Mouse (Mus musculus) heart, embryonic 15.5 days (tissue): Measurements from ENCODE around the gene Slc26a9. TPM values are rescaled to one million over a fixed set of nuclear protein-coding genes. Genes with fewer than 3 reads are reported as not detected.
A peak's percentile ranks its signal among the peaks of the same experiment; 100 is the strongest.

ENCODE experiments used
- ATAC-seq: fragments of 200-750 bp; cut with Nextera tagmentation; replicated peaks from 2 replicates; pipeline ENCODE4 v1.8.0; 2017; ENCODE audit warnings: low read depth, moderate TSS enrichment; ENCODE audit not compliant: insufficient number of reproducible peaks, insufficient read depth, low FRiP score
- H3K27ac ChIP-seq: fragments of 300-500 bp; sonication (generic); 2 replicates; pipeline ENCODE4 v1.5.1; 2015; ENCODE audit warnings: mild to moderate bottlenecking, inconsistent platforms
- H3K27me3 ChIP-seq: fragments of 300-500 bp; sonication (generic); 2 replicates; pipeline ENCODE4 v1.6.1; 2015; ENCODE audit warnings: inconsistent platforms
- H3K36me3 ChIP-seq: fragments of 300-500 bp; sonication (generic); 2 replicates; pipeline ENCODE4 v1.6.1; 2015; ENCODE audit warnings: mild to moderate bottlenecking, inconsistent platforms
- H3K4me1 ChIP-seq: fragments of 300-500 bp; sonication (generic); replicated peaks from 2 replicates; pipeline ENCODE4 v1.6.1; 2015; ENCODE audit warnings: inconsistent platforms
- H3K4me2 ChIP-seq: fragments of 300-500 bp; sonication (generic); 2 replicates; pipeline ENCODE4 v1.6.1; 2015; ENCODE audit warnings: inconsistent platforms, mild to moderate bottlenecking, moderate library complexity
- H3K4me3 ChIP-seq: fragments of 300-500 bp; sonication (generic); 2 replicates; pipeline ENCODE4 v1.5.1; 2015; ENCODE audit warnings: mild to moderate bottlenecking, inconsistent platforms
- H3K9ac ChIP-seq: fragments of 300-500 bp; sonication (generic); 2 replicates; pipeline ENCODE4 v1.6.1; 2015; ENCODE audit warnings: mild to moderate bottlenecking, inconsistent platforms
- H3K9me3 ChIP-seq: fragments of 300-500 bp; sonication (generic); replicated peaks from 2 replicates; pipeline ENCODE4 v1.6.1; 2016; ENCODE audit warnings: inconsistent platforms
- WGBS: fragments of 180-500 bp; shearing (Covaris S2); methylation state at CpG from one replicate; pipeline ENCODE4 v1.1.7; 2015; ENCODE audit warnings: mixed read lengths; 5-methylcytosine and 5-hydroxymethylcytosine counted together
- polyA plus RNA-seq: library from polyadenylated mRNA; unstranded; fragments of >200 nt; fragmentation: Nextera tagmentation; extraction: Ambion mirVana; gene quantifications from 2 replicates; pipeline ENCODE4 v1.2.1, GENCODE M21; 2015

Gene Slc26a9
- polyA plus RNA-seq, 1 experiment from 2014 or later: 0.08 TPM

- Histone ChIP-seq H3K27ac (no peak overlapping the region), H3K9ac (no peak overlapping the region), H3K27me3 (no peaks in the 10 kb centered on the region), H3K36me3 (no peaks in the 10 kb centered on the region), H3K4me2 (no peak overlapping the region), H3K9me3 (no peaks in the 10 kb centered on the region), H3K4me1 (peaks cover 11% of the 10 kb centered on the region), H3K4me3 (no peak overlapping the region)
- 19% methylated on average over 2 of the region's 2 CpGs for WGBS
- ATAC-seq: peak; percentile 59; the same call in 1 of the 2 replicates
Observed at GRCm38 (mm10) chr1:131712386-131712785, 31.4 kb upstream of the Slc26a9 start.

GRCm38 (mm10) chr1:131714388-131715337, 29.2 kb upstream of the Slc26a9 start:
- Histone ChIP-seq H3K4me1 (peaks cover 11% of the 10 kb centered on the region), H3K27me3 (no peaks in the 10 kb centered on the region), H3K36me3 (no peaks in the 10 kb centered on the region), H3K4me2 (no peak overlapping the region), H3K4me3 (no peak overlapping the region), H3K9ac (no peak overlapping the region; the same call in 1 of the 2 replicates), H3K27ac (no peak overlapping the region), H3K9me3 (no peaks in the 10 kb centered on the region)
- ATAC-seq: no peak
- 56% methylated on average over 20 of the region's 20 CpGs for WGBS

DNA sequence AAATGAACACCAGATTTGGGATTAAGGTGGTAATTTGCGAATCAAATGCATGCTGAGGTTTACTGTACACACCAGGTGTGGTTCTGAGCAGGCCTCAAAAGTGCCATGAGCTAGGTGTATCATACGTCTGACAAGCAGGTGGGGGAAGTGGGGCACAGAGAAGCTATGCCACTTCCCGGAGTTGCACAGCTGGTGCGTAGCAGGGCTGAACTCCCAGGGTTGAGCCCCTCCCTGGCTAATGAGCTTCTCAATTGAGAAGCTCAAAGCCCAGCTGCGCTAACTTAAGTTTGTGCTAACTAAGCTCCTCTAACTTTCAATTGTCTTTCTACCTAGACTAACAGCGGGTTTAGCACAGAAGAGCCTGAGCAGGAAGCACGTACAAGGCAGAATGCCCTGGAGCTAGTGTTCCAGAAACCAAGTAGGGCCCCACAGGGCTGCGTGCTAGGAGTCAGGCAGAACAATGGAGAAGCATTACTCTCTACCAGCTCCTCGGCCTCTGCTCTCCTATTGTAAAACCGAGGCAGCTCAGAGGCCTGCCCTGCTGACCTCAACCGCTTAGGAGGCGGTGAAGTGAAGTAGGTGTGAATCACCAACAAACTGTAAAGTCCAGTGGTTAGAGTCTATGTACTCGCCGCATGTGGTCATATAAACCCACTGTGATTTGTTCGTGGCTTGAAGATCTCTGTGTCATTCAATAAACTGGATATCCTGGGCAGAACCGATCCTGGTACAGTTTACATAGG, 24.7 kb upstream of the Slc26a9 start:
- H3K4me1 ChIP-seq: peaks cover 9% of the 10 kb centered on the region
- no peak overlapping the region for H3K27ac ChIP-seq
- no peak overlapping the region for H3K9ac ChIP-seq
- ATAC-seq: no peak
- no peaks in the 10 kb centered on the region for H3K9me3 ChIP-seq
- no peaks in the 10 kb centered on the region for H3K27me3 ChIP-seq
- H3K4me3 ChIP-seq: no peak overlapping the region
- no peaks in the 10 kb centered on the region for H3K36me3 ChIP-seq
- no peak overlapping the region for H3K4me2 ChIP-seq
- 73% methylated on average over 16 of the region's 16 CpGs for WGBS

GRCm38 (mm10) chr1:131721989-131722388, 21.8 kb upstream of the Slc26a9 start:
- H3K36me3 ChIP-seq: no peaks in the 10 kb centered on the region
- no peak overlapping the region for H3K9ac ChIP-seq
- no peak overlapping the region for H3K27ac ChIP-seq
- H3K27me3 ChIP-seq: no peaks in the 10 kb centered on the region
- no peak overlapping the region for H3K4me2 ChIP-seq
- 65% methylated on average over 3 of the region's 3 CpGs for WGBS
- no peaks in the 10 kb centered on the region for H3K9me3 ChIP-seq
- ATAC-seq: no peak
- H3K4me1 ChIP-seq: peaks cover 7% of the 10 kb centered on the region
- H3K4me3 ChIP-seq: no peak overlapping the region

- Histone ChIP-seq H3K36me3 (no peaks in the 10 kb centered on the region), H3K9me3 (no peaks in the 10 kb centered on the region), H3K4me2 (no peak overlapping the region), H3K27me3 (no peaks in the 10 kb centered on the region), H3K4me3 (no peak overlapping the region), H3K27ac (no peak overlapping the region), H3K4me1 (peaks cover 8% of the 10 kb centered on the region), H3K9ac (no peak overlapping the region)
- no peak for ATAC-seq
- WGBS: 80% methylated on average over 4 of the region's 4 CpGs
Observed at GRCm38 (mm10) chr1:131723549-131723948, 20.3 kb upstream of the Slc26a9 start.

DNA sequence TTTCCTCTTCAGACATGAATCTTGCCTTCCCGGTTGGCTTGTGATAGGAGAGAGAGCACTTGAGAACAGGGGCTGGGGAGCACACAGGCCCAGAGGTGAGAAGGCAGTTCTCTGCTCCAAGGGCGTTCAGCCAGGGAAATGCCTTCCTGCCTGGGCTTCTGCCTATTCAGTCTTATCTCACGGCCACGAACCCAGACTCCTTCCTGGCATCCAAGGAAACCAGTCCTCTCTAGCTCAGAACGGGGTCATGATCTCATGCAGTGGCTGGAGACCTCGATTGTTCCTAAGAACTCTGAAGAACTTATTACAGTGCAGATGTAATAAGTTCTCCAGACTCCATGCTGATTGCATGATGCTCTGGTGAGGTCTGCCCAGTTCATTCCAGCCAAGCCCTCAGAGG, 17.2 kb upstream of the Slc26a9 start:
- peak; percentile 56; the same call in 1 of the 2 replicates for ATAC-seq
- Histone ChIP-seq H3K27ac (0 out of 2 replicates have a peak overlapping the region, but pooled peaks have one; percentile 43), H3K4me3 (no peak overlapping the region), H3K9ac (no peak overlapping the region), H3K4me1 (peaks cover 8% of the 10 kb centered on the region), H3K9me3 (no peaks in the 10 kb centered on the region), H3K4me2 (no peak overlapping the region), H3K27me3 (no peaks in the 10 kb centered on the region), H3K36me3 (no peaks in the 10 kb centered on the region)
- WGBS: 16% methylated on average over 6 of the region's 6 CpGs

DNA sequence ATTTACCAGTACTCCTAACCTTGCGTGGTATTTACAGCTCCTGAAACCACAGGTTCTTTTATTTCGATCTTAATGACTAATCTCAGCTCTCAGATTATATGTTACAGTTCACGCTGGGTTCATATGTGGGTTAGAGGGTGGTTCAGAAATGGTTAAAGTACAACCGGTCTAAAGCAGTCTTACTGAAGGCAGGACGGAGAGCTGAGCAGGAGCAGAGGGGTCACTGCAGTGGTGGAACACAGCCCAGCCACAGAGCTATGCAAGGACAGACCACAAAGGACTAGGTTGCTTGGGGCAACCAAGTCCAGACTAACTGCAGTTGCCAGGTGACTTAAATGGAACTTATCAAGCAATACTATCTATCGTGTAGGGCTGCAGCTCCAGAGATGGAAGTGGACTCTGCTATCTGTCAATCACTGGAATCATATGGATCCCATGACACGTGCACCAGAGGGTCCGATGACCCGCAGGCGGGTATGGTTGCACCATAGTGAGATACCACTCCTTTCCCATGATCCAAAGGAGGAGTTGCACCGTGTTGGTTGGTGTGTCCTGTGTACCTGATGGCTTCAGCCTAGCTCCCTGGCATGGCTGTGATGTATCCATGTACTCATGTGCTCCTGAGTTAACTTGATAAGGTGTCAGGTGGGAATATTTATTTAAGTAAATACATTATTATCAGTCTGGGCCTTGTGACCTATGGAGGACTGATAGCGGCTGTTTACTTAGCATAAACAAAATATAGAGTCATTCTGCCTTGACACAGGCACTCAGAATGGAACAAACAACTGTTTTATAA, 13.0 kb upstream of the Slc26a9 start:
- Histone ChIP-seq H3K9me3 (no peaks in the 10 kb centered on the region), H3K27me3 (no peaks in the 10 kb centered on the region), H3K4me2 (no peak overlapping the region), H3K36me3 (no peaks in the 10 kb centered on the region), H3K4me3 (no peak overlapping the region), H3K27ac (no peak overlapping the region), H3K4me1 (peaks cover 14% of the 10 kb centered on the region), H3K9ac (no peak overlapping the region)
- ATAC-seq: no peak
- WGBS: 77% methylated on average over 12 of the region's 12 CpGs

DNA sequence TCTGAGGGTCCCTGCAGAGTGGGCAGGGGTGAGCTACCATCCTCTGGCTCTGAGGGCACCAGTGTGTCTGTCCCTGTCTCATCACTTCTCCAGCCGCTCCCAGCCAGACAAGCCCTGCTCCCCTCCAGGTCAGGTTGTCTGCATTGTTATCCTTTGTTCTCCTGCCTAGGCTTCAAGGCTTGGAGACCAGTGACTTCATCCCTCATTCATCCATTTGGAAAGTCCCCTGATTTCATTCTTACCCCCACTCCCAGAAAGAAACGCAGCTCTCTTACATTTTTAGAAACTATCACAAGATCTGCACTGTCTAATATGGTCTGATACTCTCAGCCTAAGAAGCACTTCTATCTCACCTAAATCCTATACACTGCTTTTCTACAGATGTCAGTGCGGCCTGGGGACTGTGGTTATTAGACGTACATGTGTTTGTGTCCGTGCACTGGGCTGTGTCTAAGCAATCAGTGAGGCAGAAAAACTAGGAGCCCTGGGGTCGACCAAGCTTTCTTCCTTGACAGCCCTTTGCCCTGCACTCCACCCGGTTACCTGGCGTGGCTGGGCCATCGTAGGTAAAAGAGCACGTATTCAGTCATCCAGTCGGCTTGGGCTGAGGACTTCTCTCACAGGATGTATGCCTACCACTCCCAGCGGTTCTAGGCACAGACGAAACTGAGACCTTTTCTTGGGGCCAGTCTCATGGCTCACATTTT, 10.2 kb upstream of the Slc26a9 start:
- H3K9ac ChIP-seq: no peak overlapping the region
- no peak overlapping the region for H3K4me2 ChIP-seq
- H3K4me3 ChIP-seq: no peak overlapping the region
- peaks cover 23% of the 10 kb centered on the region for H3K4me1 ChIP-seq
- no peak overlapping the region for H3K27ac ChIP-seq
- no peaks in the 10 kb centered on the region for H3K27me3 ChIP-seq
- 72% methylated on average over 13 of the region's 13 CpGs for WGBS
- no peaks in the 10 kb centered on the region for H3K9me3 ChIP-seq
- H3K36me3 ChIP-seq: no peaks in the 10 kb centered on the region
- no peak for ATAC-seq

DNA sequence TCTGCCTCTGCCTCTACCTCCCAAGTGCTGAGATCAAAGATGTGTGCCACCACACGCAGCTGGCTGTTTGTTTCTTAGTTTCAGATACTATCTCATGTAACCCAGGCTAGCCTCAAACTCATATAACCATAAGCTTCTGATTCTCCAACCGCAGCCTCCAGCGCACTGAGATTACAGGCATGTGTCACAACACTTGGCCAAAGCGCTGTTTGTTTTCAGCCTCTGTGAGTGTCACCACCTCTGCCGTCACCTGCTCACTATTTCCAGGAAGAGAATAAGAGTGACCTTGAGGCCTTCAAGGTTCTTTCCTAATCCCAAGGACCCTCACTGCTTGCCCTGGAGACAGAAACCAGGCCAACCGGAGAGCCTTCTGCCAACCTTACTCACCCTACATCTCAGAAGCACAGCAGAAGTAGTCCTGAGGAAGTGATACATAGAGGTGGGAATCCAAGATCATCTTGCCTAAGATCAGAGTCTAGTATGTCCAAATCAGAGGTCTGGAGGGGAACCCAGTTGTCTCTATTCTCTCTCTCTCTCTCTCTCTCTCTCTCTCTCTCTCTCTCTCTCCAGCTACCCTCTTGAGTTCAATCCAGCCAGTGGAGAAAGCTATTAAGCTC, 9.1 kb upstream of the Slc26a9 start:
- H3K27me3 ChIP-seq: no peaks in the 10 kb centered on the region
- no peak for ATAC-seq
- no peaks in the 10 kb centered on the region for H3K36me3 ChIP-seq
- H3K4me2 ChIP-seq: no peak overlapping the region
- no peak overlapping the region for H3K4me3 ChIP-seq
- peaks cover 23% of the 10 kb centered on the region for H3K4me1 ChIP-seq
- no peaks in the 10 kb centered on the region for H3K9me3 ChIP-seq
- WGBS: 86% methylated on average over 6 of the region's 6 CpGs
- H3K27ac ChIP-seq: no peak overlapping the region
- no peak overlapping the region for H3K9ac ChIP-seq

GRCm38 (mm10) chr1:131736494-131736893, 7.3 kb upstream of the Slc26a9 start:
- no peak overlapping the region for H3K4me3 ChIP-seq
- no peaks in the 10 kb centered on the region for H3K27me3 ChIP-seq
- no peaks in the 10 kb centered on the region for H3K9me3 ChIP-seq
- no peak; the same call in 1 of the 2 replicates for ATAC-seq
- H3K36me3 ChIP-seq: no peaks in the 10 kb centered on the region
- H3K27ac ChIP-seq: peak overlapping the region; percentile 64
- 18% methylated on average over 9 of the region's 9 CpGs for WGBS
- 0 out of 2 replicates have a peak overlapping the region, but pooled peaks have one; percentile 20 for H3K4me2 ChIP-seq
- H3K9ac ChIP-seq: no peak overlapping the region
- peaks cover 23% of the 10 kb centered on the region for H3K4me1 ChIP-seq
